Mouse (Mus musculus) neural tube, embryonic 10.5 days (tissue): ENCODE results near the gene Ctcf.
"Not testable (repeated sequence)": the region's sequence is repeated elsewhere in the genome, so short reads cannot be mapped to it uniquely, and the experiment has no call there.

Source experiments
- DNase-seq: peaks from one replicate; pipeline ENCODE4 v3.0.0-alpha.2; 2017; ENCODE audit warnings: low spot score; ENCODE audit errors: extremely low spot score

The Ctcf gene

DNA sequence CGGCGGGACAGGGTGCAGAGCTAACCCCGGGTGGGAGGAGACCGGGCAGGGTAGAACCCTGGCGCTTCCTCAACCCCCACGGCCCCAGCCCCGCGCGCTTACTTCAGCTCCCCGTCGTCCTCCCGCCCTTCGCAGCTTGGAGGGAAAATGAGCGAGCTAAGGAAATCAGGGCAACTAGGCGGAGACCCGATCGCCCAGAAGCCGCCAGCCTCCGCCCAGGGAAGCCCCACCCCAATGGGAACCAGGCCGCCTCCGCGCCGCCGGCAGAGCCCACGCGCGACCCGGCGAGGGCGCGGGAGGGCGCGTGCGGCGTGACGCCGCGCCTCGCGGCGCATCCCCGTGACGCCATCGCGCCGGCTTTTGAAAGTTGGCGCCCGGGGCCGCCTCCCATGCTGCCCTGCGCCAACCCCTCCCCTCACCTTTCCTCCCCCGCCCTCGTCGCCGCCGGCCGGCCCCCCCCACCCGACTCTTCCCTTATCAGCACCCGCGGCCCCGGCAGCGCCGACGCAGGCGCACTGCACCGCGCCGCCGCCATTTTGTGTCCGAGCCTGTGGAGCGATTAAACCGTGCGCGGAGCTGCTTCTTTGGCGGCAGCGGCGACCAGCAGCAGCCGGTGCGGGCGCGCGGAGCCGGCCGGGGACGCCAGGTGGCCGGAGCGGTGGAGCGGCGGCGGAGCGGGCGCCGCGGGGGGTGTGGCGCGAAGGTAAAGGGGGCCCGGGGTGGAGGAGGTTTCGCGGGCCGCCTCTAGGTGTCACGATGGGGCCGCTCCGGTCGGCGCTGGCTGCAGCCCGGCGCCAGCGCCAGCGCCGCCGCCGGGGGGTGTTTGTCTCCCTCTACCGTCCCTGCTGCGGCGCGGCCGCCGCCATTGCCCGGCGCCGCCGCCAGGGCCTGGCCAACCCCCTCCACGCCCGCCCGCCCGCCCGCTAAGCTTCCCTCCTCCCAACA lies at the start of gene Ctcf:
TSS of gene Ctcf (plus strand) at position 551 of the 945 bp plus-strand sequence.
- DNase-seq = peak; percentile 97

DNA sequence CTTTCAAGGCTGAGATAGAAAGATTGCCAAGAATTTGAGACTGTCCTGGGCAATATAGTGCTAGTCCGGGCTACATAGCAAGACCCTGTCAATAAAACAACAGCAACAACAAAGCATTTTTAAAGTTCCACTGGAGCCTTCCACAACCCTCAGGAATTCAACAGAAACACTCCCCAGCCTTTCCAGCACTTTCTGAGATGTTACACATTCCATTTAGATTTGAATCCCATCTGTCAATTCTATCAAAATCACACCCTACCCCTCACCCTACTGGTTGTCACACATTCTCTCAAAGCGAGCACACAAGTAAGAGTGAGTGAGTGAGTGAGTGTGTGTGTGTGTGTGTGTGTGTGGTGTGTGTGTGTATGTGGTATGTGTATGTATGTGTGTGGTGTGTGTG lies 43.9 kb upstream of the Ctcf start:
- DNase-seq = no peak

DNA sequence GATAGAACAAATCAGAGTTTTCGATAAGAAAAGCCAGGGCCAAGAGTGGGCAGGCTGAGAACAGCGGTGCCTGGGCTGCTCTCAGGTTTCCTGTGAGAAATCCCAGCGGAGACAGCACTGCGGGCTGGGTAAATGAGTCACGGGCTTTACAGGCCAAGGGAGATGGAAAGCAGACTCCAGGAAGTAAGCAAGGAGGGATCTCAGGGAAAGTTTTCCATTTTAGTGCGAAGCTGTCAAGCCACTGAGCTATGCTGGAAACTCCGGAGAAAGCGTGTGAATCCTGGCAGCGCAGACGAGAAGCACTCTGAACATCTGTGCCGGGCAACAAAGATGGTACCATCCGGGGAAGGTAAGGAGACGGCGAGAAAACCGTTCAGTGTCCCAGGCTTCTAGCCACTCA lies 42.5 kb upstream of the Ctcf start:
- DNase-seq = peak; percentile 47

DNA sequence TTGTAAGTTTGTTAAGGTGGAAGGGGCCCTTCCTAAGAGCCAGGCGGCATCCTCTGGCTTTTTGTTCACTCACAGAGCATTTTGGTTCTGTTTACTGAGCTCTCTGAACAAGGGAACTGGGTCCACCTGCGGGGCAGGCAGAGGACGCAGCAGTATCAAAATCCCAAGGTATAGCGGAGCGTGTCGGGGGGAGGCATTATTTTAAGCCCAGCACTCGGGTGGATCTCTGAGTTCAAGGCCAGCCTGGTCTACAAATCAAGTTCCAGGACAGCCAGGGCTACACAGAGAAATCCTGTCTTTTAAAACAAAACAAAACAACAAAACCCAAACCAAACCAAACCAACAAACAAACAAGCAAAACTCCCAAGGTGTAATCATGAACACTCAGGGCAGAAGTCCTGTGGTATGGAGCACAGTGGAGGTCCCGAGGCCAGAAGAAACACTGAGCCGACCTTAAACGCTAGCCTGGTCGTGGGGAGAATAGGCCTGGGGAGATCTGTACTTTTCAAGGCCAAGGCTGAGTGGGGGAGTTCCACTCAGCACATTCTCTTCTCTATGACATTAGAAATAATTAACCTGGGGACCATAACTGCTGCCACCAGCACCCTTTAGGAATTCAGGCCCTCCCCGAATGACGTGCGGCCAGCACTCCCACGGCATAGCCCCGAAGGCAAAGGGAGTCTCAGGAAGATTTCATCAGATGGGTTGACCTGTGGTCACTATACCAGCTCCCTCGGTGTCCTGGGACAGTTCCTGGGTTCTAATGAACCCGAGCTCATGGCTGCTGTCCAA lies 41.7 kb upstream of the Ctcf start:
- no peak for DNase-seq

DNA sequence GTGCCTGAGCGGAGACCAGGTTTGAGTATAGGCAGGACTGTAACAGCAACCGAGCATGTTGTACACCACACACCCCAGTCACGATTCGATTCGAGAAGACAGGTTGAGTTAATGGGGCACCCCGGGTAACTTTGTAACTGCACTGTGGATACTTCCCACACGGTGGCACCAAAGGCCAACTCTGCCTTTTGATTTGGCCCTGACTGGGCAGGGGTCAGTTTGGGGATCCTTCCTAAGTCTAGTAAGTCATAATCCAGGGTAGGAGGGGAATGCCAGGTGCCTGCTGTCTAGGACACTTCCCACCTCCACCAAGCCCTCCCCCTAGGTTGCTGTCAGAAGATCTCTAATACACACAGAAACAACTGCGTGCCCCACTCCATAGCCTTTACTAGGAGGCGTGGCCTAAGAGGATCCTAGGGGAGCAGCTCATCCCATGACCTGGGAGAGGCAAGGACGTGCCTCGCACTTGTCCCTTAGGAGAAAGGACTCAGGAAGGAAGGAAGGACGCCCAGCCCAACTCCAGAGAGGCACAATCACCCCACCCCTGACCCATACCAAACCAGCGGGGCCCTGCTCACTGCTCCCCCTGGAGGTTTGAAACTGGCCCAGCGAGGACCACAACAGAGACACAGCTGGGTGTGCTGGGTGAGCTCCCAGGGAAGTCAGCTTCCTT lies 39.9 kb upstream of the Ctcf start:
- DNase-seq = peak; percentile 63

DNA sequence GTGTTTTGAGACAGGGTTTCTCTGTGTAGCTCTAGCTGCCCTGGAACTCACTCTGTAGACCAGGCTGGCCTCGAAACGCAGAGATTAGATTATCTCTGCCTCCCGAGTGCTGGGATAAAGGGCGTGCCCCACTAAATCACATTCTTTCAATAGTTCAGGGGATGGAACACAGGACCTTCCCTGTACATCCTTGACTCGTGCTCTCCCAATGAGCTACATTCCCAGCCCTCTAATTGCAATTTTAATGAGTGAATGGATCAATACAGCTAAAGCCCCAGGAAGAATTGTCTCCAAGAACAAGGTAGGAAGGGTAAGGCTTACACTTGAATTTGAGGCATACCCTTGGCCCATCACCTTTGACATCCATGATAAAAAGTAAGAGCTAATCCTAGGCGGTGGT lies 37.6 kb upstream of the Ctcf start:
- no peak for DNase-seq

DNA sequence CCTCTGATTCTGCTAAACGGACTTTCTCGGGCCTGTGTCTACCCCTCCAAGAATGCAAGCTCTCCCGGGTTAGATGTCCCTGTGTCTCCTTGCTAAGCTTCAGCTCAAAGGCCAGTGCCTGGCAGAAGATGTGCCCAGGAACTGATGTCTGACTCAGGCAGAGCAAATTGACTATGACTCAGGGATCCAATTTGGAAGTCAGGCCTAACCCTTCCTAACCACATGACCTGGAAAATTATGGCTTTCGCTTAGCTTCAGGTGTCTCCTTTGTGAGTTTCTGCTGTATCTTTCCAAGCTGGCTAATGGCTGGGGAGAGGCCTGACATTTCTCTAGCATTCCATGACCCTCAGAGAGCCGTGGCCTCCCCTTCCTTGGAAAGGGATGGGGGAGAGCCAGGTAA lies 35.1 kb upstream of the Ctcf start:
- no peak for DNase-seq

DNA sequence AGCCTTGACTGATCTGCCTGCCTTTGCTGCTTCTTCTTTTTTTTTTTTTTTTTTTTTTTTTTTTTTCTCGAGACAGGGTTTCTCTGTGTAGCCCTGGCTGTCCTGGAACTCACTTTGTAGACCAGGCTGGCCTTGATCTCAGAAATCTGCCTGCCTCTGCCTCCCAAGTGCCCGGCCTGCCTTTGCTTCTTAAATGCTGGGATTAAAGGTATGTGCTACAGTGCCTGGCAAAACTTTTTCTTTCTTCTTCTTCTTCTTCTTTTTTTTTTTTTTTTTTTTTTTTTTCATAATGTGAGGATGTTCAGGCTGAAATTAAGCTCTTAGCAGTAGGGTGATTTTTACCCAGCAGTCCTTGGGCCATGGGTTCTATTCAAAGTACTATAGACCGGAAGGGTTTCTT lies 33.8 kb upstream of the Ctcf start:
- DNase-seq = not testable (repeated sequence)

DNA sequence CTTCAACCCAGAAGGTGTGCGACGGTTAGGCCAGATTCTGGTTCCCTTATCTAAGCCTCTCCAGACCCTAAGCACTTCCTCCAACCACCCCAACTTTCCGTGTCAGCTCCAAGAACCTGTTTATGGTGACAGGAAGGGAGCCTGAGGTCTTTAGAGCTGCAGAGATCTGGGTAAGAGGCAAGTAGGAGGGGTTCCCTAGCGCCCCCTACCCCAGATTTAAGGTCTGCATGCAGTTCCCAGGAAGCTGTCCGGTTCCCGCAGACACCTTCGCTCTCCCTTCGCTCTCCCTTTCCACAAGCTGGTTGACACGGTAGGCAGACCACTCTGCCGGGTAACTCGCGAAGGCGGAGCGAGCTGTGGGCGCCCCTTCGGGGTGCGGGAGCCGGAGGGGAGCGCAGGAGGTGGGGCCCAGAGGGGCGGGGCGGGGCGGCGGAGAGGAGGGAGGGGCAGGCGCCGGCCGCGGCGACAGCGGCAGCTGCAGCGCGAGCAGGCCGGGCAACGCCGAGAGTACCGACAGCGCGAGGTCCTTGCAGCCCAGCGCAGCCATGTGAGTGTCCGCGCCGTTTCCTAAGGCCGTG lies 31.5 kb upstream of the Ctcf start, which contains the start of gene Ripor1:
TSS of gene Ripor1 (plus strand) at position 452 of the 578 bp plus-strand sequence.
- DNase-seq = peak; percentile 85

DNA sequence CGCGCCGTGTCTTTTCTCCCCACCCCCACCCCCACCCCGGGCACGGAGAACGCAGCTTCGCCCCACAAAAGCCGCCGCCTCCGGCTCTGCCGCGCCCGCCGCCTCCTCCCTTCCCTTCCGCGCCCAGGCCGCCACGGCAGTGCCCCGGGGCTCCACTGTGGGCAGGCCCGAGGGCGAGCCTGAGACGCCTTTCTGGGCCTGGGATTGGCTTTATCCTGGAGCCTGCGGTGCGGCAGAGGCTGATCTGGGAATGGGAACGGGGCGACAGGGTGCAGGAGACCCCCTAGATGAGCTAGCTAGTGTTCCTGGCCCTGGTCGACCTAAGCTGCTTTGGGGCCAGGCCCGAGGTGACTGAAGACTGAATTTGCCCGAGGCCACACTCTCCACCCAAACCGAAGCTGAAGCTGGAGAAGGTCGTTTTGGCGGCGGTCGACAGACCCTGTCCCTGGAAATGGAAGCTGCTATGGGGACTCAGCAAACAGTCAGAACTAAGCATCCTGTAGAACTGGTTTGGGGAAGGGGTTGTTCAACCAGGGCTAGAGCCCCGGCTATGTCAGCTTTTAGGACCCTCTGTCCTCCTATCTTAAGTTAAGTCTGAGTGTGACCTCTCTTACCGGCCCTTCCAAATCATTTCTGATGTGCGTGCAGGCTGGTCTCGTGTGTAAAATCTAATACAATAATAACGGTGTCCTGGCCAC lies 30.7 kb upstream of the Ctcf start:
- peak; percentile 69 for DNase-seq

DNA sequence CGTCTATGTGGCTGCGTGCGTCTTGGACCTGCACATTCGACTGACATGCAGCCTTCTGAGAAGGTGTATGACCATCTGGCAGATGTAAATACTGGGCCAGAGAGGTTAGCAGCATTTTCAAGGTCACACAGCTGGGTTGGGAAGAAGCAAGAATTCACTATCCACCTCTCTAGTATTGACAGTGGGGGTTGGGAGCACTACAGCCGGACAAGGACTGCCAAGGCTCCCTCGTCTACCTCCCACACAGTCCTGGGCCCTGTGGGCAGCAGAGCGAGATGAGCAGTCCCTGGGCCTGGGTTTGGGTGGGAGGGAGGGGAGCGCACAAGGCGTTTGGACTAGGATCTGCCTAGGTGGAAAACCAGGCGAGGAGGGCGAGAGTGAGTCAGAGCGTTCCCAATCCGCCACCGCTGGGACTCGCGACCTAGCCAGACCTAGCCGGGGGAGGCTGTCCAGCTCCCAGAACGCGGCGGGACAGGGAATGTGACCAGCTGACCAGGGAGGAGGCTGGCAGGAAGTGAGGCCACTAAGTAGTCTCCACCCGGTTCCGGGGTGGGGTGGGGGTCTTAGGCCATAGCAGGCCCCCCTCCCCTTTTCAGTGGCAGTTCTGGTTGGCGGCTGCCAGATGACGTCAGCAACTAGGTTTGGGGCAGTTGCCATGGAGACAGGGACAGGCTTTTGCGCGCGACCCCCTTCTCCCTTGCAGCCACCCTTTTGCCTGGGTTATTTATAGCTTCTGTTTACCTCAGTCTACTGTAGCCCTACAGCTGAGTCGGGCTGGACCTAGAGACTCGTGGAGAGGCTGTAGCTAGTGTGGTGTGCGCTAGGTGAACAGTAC lies 30.0 kb upstream of the Ctcf start:
- DNase-seq = peak; percentile 83

DNA sequence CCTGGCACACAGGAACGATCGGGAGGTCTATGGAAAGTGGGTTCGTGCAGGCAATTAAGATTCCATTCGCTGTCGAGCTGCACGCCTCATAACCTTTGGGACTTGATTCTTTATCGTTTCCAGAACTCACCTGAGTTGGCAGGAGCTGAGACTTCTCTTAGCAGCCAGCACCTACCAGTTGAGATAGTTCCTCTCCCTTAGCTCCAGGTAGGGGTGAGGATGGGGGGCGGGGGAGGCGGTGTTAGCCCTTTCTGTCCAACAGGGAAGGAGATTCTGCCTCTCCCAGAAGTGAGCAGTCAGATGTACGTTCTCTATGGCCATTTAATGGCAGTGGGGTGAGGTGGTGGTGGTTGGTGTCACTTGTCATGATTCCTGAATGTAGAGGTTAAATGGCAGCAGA lies 29.3 kb upstream of the Ctcf start:
- DNase-seq = no peak

DNA sequence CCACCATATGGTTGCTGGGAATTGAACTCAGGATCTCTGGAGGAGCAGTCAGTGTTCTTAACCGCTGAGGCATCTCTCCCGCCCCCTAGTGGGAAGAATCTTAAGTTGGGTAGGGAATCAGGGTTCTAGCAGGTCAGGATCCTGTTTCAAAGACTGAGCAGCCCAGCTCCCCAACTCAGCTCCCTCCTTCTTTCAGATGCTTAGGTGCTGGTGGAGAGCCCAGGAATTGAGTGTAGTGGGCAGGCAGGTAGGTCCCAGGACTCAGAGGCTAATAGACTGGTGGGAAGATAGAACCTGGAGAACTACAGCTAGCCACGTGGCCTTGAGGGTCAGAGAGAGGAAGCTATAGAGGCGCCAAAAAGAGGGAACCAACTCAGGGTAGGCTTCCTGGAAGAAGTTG lies 28.7 kb upstream of the Ctcf start:
- DNase-seq = no peak

DNA sequence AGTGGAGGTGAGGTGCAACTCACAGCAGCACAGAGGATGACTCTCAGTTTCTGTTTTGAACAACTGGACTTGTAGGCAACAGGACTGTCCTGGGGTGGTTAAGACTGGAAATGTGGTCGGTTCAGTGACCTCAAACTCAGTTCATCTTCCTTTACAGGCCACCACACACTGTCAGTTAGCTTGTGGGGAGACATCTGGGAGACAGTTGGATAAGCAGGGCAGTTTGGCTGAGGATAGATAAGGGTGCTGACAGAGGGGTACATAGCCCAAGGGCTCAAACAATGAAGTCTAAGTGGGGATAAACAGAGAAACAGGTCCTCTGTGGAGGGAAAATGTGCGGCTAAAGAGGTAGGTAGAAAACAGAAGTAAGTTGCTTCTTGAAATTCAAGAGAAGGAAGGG lies 27.0 kb upstream of the Ctcf start:
- no peak for DNase-seq

DNA sequence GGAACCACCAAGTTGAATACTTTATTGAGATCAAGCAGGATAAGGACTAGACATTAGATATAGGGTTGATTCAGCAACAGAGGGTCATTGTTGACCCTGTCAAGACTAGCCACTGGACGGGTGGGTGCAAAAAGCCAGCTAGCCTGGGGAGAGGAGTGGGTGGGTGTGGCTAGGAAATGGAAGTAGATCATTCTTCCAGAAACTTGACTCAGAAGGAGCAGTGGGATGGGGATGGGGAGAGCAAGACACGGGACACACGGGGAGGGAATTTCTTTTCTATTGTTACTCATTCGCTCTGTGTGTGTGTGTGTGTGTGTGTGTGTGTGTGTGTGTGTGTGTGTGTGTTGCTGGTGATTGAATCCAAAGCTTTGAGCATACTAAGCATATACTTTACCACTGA lies 26.6 kb upstream of the Ctcf start:
- DNase-seq = no peak

DNA sequence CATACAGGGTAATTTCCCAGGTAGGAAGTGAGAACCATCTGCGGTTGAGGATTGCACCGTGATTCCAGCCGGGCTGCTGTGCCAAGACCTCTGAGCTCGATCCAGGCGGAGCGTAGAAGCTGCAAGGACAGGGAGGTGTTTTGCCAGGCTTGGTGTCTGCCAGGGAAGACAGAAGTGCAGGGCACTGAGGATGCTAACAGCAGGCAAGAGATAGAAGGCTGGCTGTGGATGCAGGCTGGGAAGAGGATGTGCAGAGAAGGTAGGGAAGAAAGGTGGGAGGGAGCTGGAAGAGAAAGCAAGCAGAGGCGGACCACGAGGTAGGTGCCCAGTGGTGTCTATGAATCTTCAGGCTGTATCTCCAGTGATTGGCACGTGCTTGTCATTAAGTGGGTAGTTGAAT lies 24.5 kb upstream of the Ctcf start:
- no peak for DNase-seq

DNA sequence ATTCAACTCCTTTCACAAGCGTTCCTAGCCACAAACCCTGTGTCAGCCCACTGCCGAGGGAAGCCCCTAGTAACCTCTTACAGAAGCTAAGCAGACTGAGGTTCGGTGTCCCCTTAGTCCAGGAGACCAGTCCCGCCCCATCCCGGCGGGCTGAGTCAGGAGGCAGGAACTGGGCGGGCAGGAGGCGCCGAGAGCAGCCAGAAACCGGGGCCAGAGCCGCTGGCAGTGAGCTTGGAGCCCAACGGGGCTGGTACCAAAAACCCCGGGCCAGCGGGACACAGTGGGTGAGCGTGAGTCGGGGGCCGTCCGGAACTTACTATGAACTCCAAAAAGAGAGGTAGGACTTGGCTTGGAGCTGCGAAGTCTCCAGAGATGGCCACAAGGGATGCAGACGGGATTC lies 23.3 kb upstream of the Ctcf start:
- DNase-seq = peak; percentile 29

DNA sequence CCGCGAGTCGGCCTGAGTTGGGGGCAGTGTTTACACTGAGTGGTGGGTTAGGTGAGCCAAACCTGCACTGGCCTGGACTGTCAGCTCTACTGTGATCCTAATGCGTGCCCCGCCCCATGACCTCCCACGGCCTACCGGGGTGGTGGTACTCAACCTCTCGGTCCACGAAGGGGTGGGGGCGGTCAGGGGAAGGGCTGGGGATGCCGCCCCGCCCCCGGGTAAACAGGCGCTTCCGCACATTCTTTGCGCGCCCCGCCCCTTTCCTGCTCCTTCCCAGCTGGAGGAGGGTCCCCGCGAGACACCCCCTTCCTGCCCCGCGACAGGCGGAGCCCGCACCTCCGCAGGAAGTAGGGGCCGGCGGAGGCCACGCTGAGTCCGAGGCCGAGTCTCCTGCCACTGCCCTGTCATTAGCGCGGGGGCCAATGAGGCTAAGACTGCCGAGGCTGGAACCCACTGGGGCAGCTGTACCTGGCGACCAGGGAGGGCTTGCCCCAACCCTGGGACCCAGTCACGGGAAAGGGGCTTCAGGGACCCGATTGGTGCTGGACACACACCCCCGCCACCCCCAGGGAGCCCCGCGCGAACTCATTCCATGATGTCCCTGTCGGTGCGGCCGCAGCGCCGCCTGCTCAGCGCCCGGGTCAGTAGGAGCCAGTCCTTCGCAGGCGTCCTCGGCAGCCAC lies 22.4 kb upstream of the Ctcf start:
- peak; percentile 54 for DNase-seq

DNA sequence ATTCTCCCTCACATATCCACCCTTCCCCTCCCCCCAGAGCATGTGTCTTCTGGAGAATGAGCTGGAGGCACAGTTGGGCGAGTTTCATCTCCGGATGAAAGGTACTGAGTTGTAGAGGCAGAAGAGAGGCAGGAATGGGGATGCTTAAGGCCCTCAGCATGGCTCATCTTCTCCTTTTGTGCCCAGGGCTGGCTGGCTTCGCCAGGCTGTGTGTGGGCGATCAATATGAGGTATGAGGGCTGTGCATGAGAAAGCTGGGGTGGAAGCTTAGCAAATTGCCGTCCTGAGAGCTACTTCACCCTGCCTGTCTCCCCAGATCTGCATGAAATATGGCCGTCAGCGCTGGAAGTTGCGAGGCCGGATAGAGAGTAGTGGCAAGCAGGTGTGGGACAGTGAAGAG lies 20.4 kb upstream of the Ctcf start:
- no peak for DNase-seq
